Mouse (Mus musculus) liver, adult 2 months (tissue): ENCODE measurements around the gene Lpar4. TPM values are rescaled to one million over a fixed set of nuclear protein-coding genes. Genes with fewer than 3 reads are reported as not detected.

Experiments used
- DNase-seq: peaks from one replicate; pipeline ENCODE4 v3.0.0-alpha.2; 2011; ENCODE audit warnings: low read depth, low spot score; ENCODE audit errors: extremely low read depth
- H3K27ac ChIP-seq: fragments of 200-500 bp; replicated peaks from 2 replicates; pipeline ENCODE4 v1.5.1; 2012; ENCODE audit warnings: low read depth, mild to moderate bottlenecking, control low read depth, inconsistent platforms, low read length; ENCODE audit not compliant: insufficient read depth
- H3K27me3 ChIP-seq: fragments of 200-500 bp; 2 replicates; pipeline ENCODE4 v1.6.1; 2012; ENCODE audit warnings: mild to moderate bottlenecking, moderate library complexity, low read length, inconsistent platforms; ENCODE audit not compliant: control insufficient read depth, insufficient read depth
- H3K36me3 ChIP-seq: fragments of 200-500 bp; 2 replicates; pipeline ENCODE4 v1.6.1; 2012; ENCODE audit warnings: low read length, inconsistent platforms; ENCODE audit not compliant: control insufficient read depth, insufficient read depth
- H3K4me1 ChIP-seq: fragments of 200-500 bp; 2 replicates; pipeline ENCODE4 v1.6.1; 2011; ENCODE audit warnings: low read length; ENCODE audit not compliant: control insufficient read depth, insufficient read depth
- H3K4me3 ChIP-seq: fragments of 200-500 bp; 2 replicates; pipeline ENCODE4 v1.5.1; 2011; ENCODE audit warnings: low read depth, mild to moderate bottlenecking, control low read depth, low read length, moderate library complexity; ENCODE audit not compliant: insufficient read depth
- H3K79me2 ChIP-seq: fragments of 200-500 bp; 2 replicates; pipeline ENCODE4 v1.6.1; 2012; ENCODE audit warnings: inconsistent platforms, mild to moderate bottlenecking, low read length, moderate library complexity; ENCODE audit not compliant: control insufficient read depth, insufficient read depth
- H3K9ac ChIP-seq: fragments of 200-500 bp; 2 replicates; pipeline ENCODE4 v1.6.1; 2012; ENCODE audit warnings: low read depth, mild to moderate bottlenecking, control low read depth, inconsistent platforms, low read length
- CTCF ChIP-seq: fragments of 200-500 bp; IDR thresholded peaks from 2 replicates; pipeline ENCODE4 v1.5.1; 2011; ENCODE audit warnings: low read depth, low read length, control low read depth
- POLR2A ChIP-seq: fragments of 200-500 bp; IDR thresholded peaks from 2 replicates; pipeline ENCODE4 v1.6.1; 2011; ENCODE audit warnings: low read length, control low read depth; ENCODE audit not compliant: insufficient read depth; ENCODE audit errors: extremely low read depth
- WGBS: fragments of 180-500 bp; shearing (Covaris S2); methylation state at CpG from one replicate; pipeline ENCODE4 v1.1.7; 2018; 5-methylcytosine and 5-hydroxymethylcytosine counted together
- polyA plus RNA-seq: library from polyadenylated mRNA; depleted of rRNA; stranded (reverse); fragments of >200 nt; gene quantifications from 2 replicates; pipeline ENCODE4 v1.2.3, GENCODE M21; 2012; rRNA removed
- total RNA-seq: library from RNA; depleted of rRNA; stranded (reverse); fragments of >200 nt; gene quantifications from 2 replicates; pipeline ENCODE4 v1.2.3, GENCODE M21; 2014; rRNA removed

Gene Lpar4
- total and polyA plus RNA-seq, 2 experiments: 0.02 to 0.09 TPM

GRCm38 (mm10) chrX:106962233-106962632, 41.8 kb downstream of the Lpar4 start:
- TF ChIP-seq POLR2A (no peak), CTCF (no peak)
- no peak for DNase-seq
- peaks cover 4% of the 10 kb centered on the region; the same call in 1 of the 2 replicates for H3K4me1 ChIP-seq
- no peaks in the 10 kb centered on the region for H3K79me2 ChIP-seq
- H3K4me3 ChIP-seq: no peak overlapping the region
- H3K27me3 ChIP-seq: no peaks in the 10 kb centered on the region
- H3K27ac ChIP-seq: no peak overlapping the region
- WGBS: 35% methylated on average over 2 of the region's 2 CpGs
- no peaks in the 10 kb centered on the region for H3K36me3 ChIP-seq
- no peak overlapping the region for H3K9ac ChIP-seq

DNA sequence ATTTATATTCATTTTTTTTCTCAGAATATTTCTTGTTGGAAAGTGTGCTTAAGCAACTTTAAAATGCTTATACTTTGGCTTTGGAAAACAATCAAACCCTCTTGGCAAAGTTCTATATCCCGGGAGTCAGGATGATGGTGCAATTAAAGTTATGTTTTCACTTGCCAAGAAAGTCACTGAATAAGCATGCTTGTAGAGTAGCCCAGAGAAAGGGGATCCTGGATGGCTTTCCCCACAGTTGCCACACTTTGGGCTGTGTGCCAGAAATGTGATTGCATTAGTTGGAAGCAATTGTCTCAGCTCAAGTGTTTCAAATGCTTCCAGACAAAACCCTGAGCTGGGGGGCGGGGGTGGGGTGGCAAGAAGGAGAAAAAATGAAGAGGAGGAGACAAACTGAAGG, 43.9 kb downstream of the Lpar4 start:
- no peak overlapping the region for H3K4me3 ChIP-seq
- DNase-seq: peak; percentile 69
- no peaks in the 10 kb centered on the region for H3K27me3 ChIP-seq
- no peak overlapping the region for H3K9ac ChIP-seq
- no peak for TF ChIP-seq CTCF
- TF ChIP-seq POLR2A: no peak
- H3K27ac ChIP-seq: no peak overlapping the region
- 40% methylated on average over 2 of the region's 2 CpGs for WGBS
- H3K4me1 ChIP-seq: peaks cover 4% of the 10 kb centered on the region; the same call in 1 of the 2 replicates
- H3K79me2 ChIP-seq: no peaks in the 10 kb centered on the region
- H3K36me3 ChIP-seq: no peaks in the 10 kb centered on the region

Other genes starting within 250 kb of the Lpar4 start
- gene Rtl3, start 80.0 kb upstream of the Lpar4 start, total RNA-seq: not detected in 2 replicates
- gene Rtl3, start 80.0 kb upstream of the Lpar4 start, polyA plus RNA-seq: not detected in 2 replicates
- gene P2ry10, start 167.9 kb downstream of the Lpar4 start, total RNA-seq: 0.65 and 0.87 TPM in 2 replicates
- gene P2ry10, start 167.9 kb downstream of the Lpar4 start, polyA plus RNA-seq: 0.05 and 0.07 TPM in 2 replicates
- 1.2 and 1.8 TPM in 2 replicates for gene P2ry10b, start 228.3 kb downstream of the Lpar4 start, total RNA-seq
- gene P2ry10b, start 228.3 kb downstream of the Lpar4 start, polyA plus RNA-seq: 0.32 and 0.67 TPM in 2 replicates